Mouse (Mus musculus) embryo, embryonic 9.5 days (tissue): ENCODE results near the gene Kif23.

Experiments
- DNase-seq: peaks from one replicate; pipeline ENCODE4 v3.0.0-alpha.2; 2017; ENCODE audit errors: extremely low spot score

The Kif23 gene

GRCm38 (mm10) chr9:61946623-61947401, at the start of gene Kif23:
TSS of gene Kif23 (minus strand) at chr9:61946774.
- peak; percentile 99 for DNase-seq

- DNase-seq = no peak
Observed at GRCm38 (mm10) chr9:61991158-61991557, 44.6 kb upstream of the Kif23 start.

GRCm38 (mm10) chr9:61990738-61991137, 44.2 kb upstream of the Kif23 start:
- no peak for DNase-seq

GRCm38 (mm10) chr9:61986055-61986454, 39.5 kb upstream of the Kif23 start:
- DNase-seq = no peak

GRCm38 (mm10) chr9:61985183-61985863, 38.7 kb upstream of the Kif23 start:
- DNase-seq = no peak

- no peak for DNase-seq
Observed at GRCm38 (mm10) chr9:61982940-61983620, 36.5 kb upstream of the Kif23 start.

GRCm38 (mm10) chr9:61981876-61982275, 35.3 kb upstream of the Kif23 start:
- no peak for DNase-seq

GRCm38 (mm10) chr9:61979983-61980382, 33.4 kb upstream of the Kif23 start:
- no peak for DNase-seq

- DNase-seq = no peak
Observed at GRCm38 (mm10) chr9:61977258-61977945, 30.8 kb upstream of the Kif23 start.

GRCm38 (mm10) chr9:61972031-61972430, 25.5 kb upstream of the Kif23 start:
- no peak for DNase-seq

- DNase-seq = no peak
Observed at GRCm38 (mm10) chr9:61971045-61971444, 24.5 kb upstream of the Kif23 start.

GRCm38 (mm10) chr9:61967357-61967756, 20.8 kb upstream of the Kif23 start:
- no peak for DNase-seq

- no peak for DNase-seq
Observed at GRCm38 (mm10) chr9:61965987-61966386, 19.4 kb upstream of the Kif23 start.

- peak; percentile 69 for DNase-seq
Observed at GRCm38 (mm10) chr9:61965411-61965930, 18.9 kb upstream of the Kif23 start.

- DNase-seq = no peak
Observed at GRCm38 (mm10) chr9:61963356-61963755, 16.8 kb upstream of the Kif23 start.

- no peak for DNase-seq
Observed at GRCm38 (mm10) chr9:61961181-61961580, 14.6 kb upstream of the Kif23 start.

- DNase-seq = no peak
Observed at GRCm38 (mm10) chr9:61960753-61961152, 14.2 kb upstream of the Kif23 start.

- no peak for DNase-seq
Observed at GRCm38 (mm10) chr9:61959921-61960569, 13.5 kb upstream of the Kif23 start.

GRCm38 (mm10) chr9:61954707-61955106, 8.1 kb upstream of the Kif23 start:
- DNase-seq = no peak

- DNase-seq = no peak
Observed at GRCm38 (mm10) chr9:61952241-61952640, 5.7 kb upstream of the Kif23 start.
